Mouse (Mus musculus): ENCODE results near the gene Gm6710. TPM values are rescaled to one million over a fixed set of nuclear protein-coding genes. Genes with fewer than 3 reads are reported as not detected.
"Not testable (repeated sequence)": the region's sequence is repeated elsewhere in the genome, so short reads cannot be mapped to it uniquely, and the experiment has no call there.

Gm6710 gene
- polyA plus RNA-seq (2012; ENCODE audit: insufficient read depth, low replicate concordance), result not detected in 2 replicates

DNA sequence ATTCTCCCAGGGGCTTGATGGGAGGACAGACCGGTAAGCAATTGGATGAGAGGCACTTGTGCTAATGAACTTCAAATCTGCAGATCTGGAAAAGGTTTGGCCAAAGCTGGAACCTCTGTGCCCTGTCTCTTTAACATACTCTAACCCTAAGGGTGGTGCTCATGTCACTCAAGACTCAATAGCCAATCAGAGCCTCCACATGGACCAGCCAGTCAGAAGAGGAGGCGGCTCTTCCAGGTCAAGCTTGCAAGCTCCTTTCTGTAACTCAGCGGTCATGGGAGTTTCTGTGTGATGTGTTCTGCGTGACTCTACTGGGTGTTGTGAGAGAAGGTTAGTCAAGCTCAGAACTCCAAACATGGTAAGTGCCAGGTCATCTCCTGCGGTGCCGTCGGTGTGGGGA, at the start of gene Gm6710:
Gm6710 (plus strand) TSS at position 196 of the 400 bp plus-strand sequence.
- H3K9me3 ChIP-seq; H3K36me3 ChIP-seq (replicated peaks; ENCODE audit: low read length); H3K27me3 ChIP-seq (replicated peaks); H3K4me3 ChIP-seq (replicated peaks); H3K4me1 ChIP-seq: not testable (repeated sequence)

Other genes with a start within 250 kb of the Gm6710 start
- gene Gm11007, start 225.2 kb upstream of the Gm6710 start, polyA plus RNA-seq (2012; ENCODE audit: insufficient read depth, low replicate concordance), result not detected in 2 replicates
- not detected in 2 replicates for gene Zfp969, start 165.6 kb upstream of the Gm6710 start, polyA plus RNA-seq (2012; ENCODE audit: insufficient read depth, low replicate concordance)
- not detected in 2 replicates for gene Gm2007, start 127.7 kb upstream of the Gm6710 start, polyA plus RNA-seq (2012; ENCODE audit: insufficient read depth, low replicate concordance)
- gene Gm14288, start 68.1 kb upstream of the Gm6710 start, polyA plus RNA-seq (2012; ENCODE audit: insufficient read depth, low replicate concordance), result not detected in 2 replicates
- not detected in 2 replicates for gene Zfp966, start 61.9 kb downstream of the Gm6710 start, polyA plus RNA-seq (2012; ENCODE audit: insufficient read depth, low replicate concordance)
- gene Gm2026, start 96.1 kb downstream of the Gm6710 start, polyA plus RNA-seq (2012; ENCODE audit: insufficient read depth, low replicate concordance), result not detected in 2 replicates

All from megakaryocyte, embryonic 14.5 days (primary cell).